Mouse (Mus musculus) small intestine, adult 2 months (tissue): ENCODE measurements around the gene Tmem235.

ENCODE experiments used
- CTCF ChIP-seq: fragments of 200-500 bp; IDR thresholded peaks from 2 replicates; pipeline ENCODE4 v1.5.1; 2012; ENCODE audit warnings: low read depth, mild to moderate bottlenecking, control low read depth, inconsistent platforms, low read length, moderate library complexity, mixed read lengths; ENCODE audit not compliant: insufficient replicate concordance, insufficient read length; ENCODE audit errors: extremely low read depth
- POLR2A ChIP-seq: fragments of 200-500 bp; IDR thresholded peaks from 2 replicates; pipeline ENCODE4 v1.6.1; 2012; ENCODE audit warnings: low read depth, mild to moderate bottlenecking, control low read depth, inconsistent platforms, low read length, moderate library complexity

DNA sequence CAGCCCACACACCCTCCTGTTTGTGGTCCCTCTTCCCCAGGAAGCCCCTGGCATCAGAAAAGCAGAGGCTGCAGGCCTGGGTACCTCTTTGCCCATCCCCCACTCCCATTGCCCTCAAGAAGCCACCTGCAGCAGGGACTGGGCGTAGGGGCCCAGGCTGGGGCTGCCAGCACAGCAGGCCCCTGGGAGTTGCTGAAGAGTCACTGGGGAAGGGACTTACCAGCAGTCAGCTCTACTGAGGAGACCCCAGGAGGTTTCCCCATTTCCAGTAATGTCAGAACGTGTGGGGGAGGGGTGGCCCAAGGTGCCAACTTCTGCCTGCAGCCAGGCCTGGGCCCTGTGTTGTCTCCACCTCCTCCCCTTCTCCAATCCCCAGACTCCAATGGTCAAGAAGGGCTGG is 41.7 kb downstream of the Tmem235 start:
- TF ChIP-seq CTCF (no peak), POLR2A (no peak)
